Mouse (Mus musculus): Measurements from ENCODE around the gene Lmo3. TPM values are rescaled to one million over a fixed set of nuclear protein-coding genes. Genes with fewer than 3 reads are reported as not detected.

Lmo3 gene
- total RNA-seq (2014; rRNA removed) (73.0 and 76.6 TPM in 2 replicates), polyA plus RNA-seq (2015; fragmentation: Nextera tagmentation; extraction: Ambion mirVana) (64.9 and 68.7 TPM in 2 replicates)

DNA sequence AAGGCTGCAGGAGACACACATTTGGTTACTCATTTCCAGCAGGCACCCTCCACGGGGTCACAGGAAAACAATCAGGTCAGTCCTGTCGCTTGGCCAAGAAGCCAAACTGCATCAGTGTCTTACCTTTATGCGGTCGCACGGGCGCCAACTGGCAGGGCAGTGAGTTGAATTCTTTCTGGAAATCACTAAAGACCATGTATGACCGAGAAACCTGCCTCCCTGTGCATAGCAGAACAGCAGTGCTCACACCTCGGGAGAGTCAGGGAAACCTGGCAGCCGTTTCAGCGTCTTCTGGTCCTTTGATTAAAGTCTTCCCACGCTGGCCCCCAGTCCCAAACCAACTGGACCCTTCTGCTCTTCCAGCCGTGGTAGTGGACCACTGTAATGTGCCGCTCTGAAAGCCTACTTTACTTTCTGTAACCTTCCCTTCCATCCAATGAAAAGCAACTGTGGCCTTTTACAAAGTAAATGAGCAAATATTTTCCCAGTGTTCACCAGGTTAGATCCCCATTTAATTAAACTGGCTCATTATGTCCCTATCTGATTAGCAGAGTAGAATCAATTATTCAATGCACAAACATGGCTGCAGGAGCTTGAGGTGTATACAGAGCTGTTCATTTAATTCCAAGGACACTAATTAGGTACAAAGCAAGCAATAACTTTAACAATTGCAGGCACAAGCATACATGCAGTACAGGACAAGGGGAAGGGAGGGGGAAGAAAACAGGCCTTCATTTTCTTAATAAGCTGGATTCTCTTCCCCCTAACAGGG lies at the start of gene Lmo3:
Gene Lmo3, minus strand, starts transcription at position 235 of the 772 bp plus-strand sequence.
- Histone ChIP-seq H3K27me3 (ENCODE audit: insufficient read depth, low read length) (no peaks in the 10 kb centered on the region), H3K9ac (replicated peaks; ENCODE audit: low read length) (no peak within 1 kb of the TSS), H3K36me3 (ENCODE audit: insufficient read depth, low read length) (no peaks in the 10 kb centered on the region), H3K27ac (no peak within 1 kb of the TSS), H3K4me3 (ENCODE audit: low read length) (no peak within 1 kb of the TSS), H3K4me2 (ENCODE audit: low read depth, low read length) (0 out of 2 replicates have a peak within 1 kb of the TSS, but pooled peaks have one; percentile 10), H3K4me1 (ENCODE audit: insufficient read depth, low read length) (no peaks in the 10 kb centered on the region), H3K9me3 (ENCODE audit: low read length) (no peaks in the 10 kb centered on the region)
- peak; percentile 12 for DNase-seq (ENCODE audit: low spot score)
- ATAC-seq, result peak; percentile 39; the same call in 1 of the 2 replicates
- 45% methylated on average over 13 of the region's 13 CpGs for WGBS
- no peak for TF ChIP-seq CTCF (IDR thresholded peaks at IDR 0.05; ENCODE audit: low read depth)

DNA sequence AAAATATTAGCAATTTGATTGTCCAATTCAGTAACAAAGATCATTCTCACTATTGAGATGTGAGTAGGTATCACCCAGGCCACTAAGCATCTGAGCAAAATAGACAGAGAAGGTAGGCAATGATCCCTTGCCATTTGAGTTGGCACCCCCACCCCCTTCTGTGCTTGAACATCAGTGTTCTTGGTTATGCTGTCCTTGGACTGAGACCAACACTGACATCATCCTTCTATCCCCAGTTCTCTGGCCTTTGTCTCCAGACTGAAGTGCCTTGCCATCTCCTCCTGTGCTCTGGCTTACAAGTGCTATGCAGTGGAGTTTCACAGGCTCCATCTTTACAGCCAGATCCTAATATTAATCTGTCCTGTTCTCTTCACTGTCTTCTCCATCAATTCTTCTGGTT lies 39.0 kb upstream of the Lmo3 start:
- TF ChIP-seq CTCF (IDR thresholded peaks at IDR 0.05; ENCODE audit: low read depth), result no peak
- H3K4me1 ChIP-seq (ENCODE audit: insufficient read depth, low read length), result no peaks in the 10 kb centered on the region
- DNase-seq (ENCODE audit: low spot score) (no peak), ATAC-seq (no peak)
- no peaks in the 10 kb centered on the region for H3K27me3 ChIP-seq (ENCODE audit: insufficient read depth, low read length)
- no peak overlapping the region for H3K4me2 ChIP-seq (ENCODE audit: low read depth, low read length)
- no peak overlapping the region for H3K27ac ChIP-seq
- H3K9me3 ChIP-seq (ENCODE audit: low read length), result no peaks in the 10 kb centered on the region
- no peaks in the 10 kb centered on the region for H3K36me3 ChIP-seq (ENCODE audit: insufficient read depth, low read length)
- H3K9ac ChIP-seq (replicated peaks; ENCODE audit: low read length), result no peak overlapping the region
- H3K4me3 ChIP-seq (ENCODE audit: low read length), result no peak overlapping the region

DNA sequence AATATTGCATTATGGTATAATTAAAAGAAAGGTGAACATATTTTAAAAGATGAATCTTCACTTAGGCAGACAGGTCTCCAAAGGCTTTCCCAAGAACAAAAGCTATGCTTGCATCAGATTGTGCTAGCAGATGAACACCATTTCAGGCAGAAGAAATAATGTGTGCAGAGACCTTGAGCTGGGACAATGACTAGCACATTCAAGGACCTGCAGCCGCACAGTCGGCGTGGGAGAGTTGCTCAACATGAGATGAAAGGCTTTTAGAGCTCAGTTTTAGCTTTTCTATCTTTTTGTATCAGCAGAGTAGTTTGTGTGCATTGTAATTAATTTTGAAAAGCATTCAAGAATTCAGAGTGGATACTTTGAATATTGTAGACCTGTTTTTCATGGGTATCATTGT lies 36.6 kb upstream of the Lmo3 start:
- H3K36me3 ChIP-seq (ENCODE audit: insufficient read depth, low read length), result no peaks in the 10 kb centered on the region
- ATAC-seq (no peak), DNase-seq (ENCODE audit: low spot score) (no peak)
- no peak for TF ChIP-seq CTCF (IDR thresholded peaks at IDR 0.05; ENCODE audit: low read depth)
- no peaks in the 10 kb centered on the region for H3K9me3 ChIP-seq (ENCODE audit: low read length)
- no peaks in the 10 kb centered on the region for H3K27me3 ChIP-seq (ENCODE audit: insufficient read depth, low read length)
- no peaks in the 10 kb centered on the region for H3K4me1 ChIP-seq (ENCODE audit: insufficient read depth, low read length)
- no peak overlapping the region for H3K4me2 ChIP-seq (ENCODE audit: low read depth, low read length)
- no peak overlapping the region for H3K9ac ChIP-seq (replicated peaks; ENCODE audit: low read length)
- no peak overlapping the region for H3K4me3 ChIP-seq (ENCODE audit: low read length)
- no peak overlapping the region for H3K27ac ChIP-seq
- WGBS, result 85% methylated on average over 3 of the region's 3 CpGs

GRCm38 (mm10) chr6:138597016-138597415 lies 15.2 kb upstream of the Lmo3 start:
- Histone ChIP-seq H3K27ac (no peak overlapping the region), H3K4me1 (ENCODE audit: insufficient read depth, low read length) (no peaks in the 10 kb centered on the region), H3K36me3 (ENCODE audit: insufficient read depth, low read length) (no peaks in the 10 kb centered on the region), H3K9ac (replicated peaks; ENCODE audit: low read length) (no peak overlapping the region), H3K4me3 (ENCODE audit: low read length) (no peak overlapping the region), H3K4me2 (ENCODE audit: low read depth, low read length) (no peak overlapping the region), H3K9me3 (ENCODE audit: low read length) (no peaks in the 10 kb centered on the region), H3K27me3 (ENCODE audit: insufficient read depth, low read length) (no peaks in the 10 kb centered on the region)
- WGBS, result 69% methylated on average over 15 of the region's 15 CpGs
- TF ChIP-seq CTCF (IDR thresholded peaks at IDR 0.05; ENCODE audit: low read depth), result no peak
- DNase-seq (ENCODE audit: low spot score) (no peak), ATAC-seq (no peak)

GRCm38 (mm10) chr6:138595991-138596698 lies 14.4 kb upstream of the Lmo3 start:
- Histone ChIP-seq H3K27me3 (ENCODE audit: insufficient read depth, low read length) (no peaks in the 10 kb centered on the region), H3K4me3 (ENCODE audit: low read length) (no peak overlapping the region), H3K9me3 (ENCODE audit: low read length) (no peaks in the 10 kb centered on the region), H3K9ac (replicated peaks; ENCODE audit: low read length) (no peak overlapping the region), H3K4me2 (ENCODE audit: low read depth, low read length) (no peak overlapping the region), H3K27ac (no peak overlapping the region), H3K36me3 (ENCODE audit: insufficient read depth, low read length) (no peaks in the 10 kb centered on the region), H3K4me1 (ENCODE audit: insufficient read depth, low read length) (no peaks in the 10 kb centered on the region)
- ATAC-seq (no peak), DNase-seq (ENCODE audit: low spot score) (no peak)
- TF ChIP-seq CTCF (IDR thresholded peaks at IDR 0.05; ENCODE audit: low read depth), result no peak
- 74% methylated on average over 10 of the region's 10 CpGs for WGBS

GRCm38 (mm10) chr6:138583314-138583713 lies 1.5 kb upstream of the Lmo3 start:
- 71% methylated on average over 8 of the region's 8 CpGs for WGBS
- Histone ChIP-seq H3K36me3 (ENCODE audit: insufficient read depth, low read length) (no peaks in the 10 kb centered on the region), H3K9me3 (ENCODE audit: low read length) (no peaks in the 10 kb centered on the region), H3K27me3 (ENCODE audit: insufficient read depth, low read length) (no peaks in the 10 kb centered on the region), H3K4me3 (ENCODE audit: low read length) (no peak overlapping the region), H3K27ac (no peak overlapping the region), H3K9ac (replicated peaks; ENCODE audit: low read length) (no peak overlapping the region), H3K4me1 (ENCODE audit: insufficient read depth, low read length) (no peaks in the 10 kb centered on the region), H3K4me2 (ENCODE audit: low read depth, low read length) (no peak overlapping the region)
- no peak for ATAC-seq
- DNase-seq (ENCODE audit: low spot score), result no peak
- no peak for TF ChIP-seq CTCF (IDR thresholded peaks at IDR 0.05; ENCODE audit: low read depth)

Data from hindbrain, postnatal 0 days (tissue).